Mouse (Mus musculus): ENCODE measurements around the gene Sufu.

GRCm38 (mm10) chr19:46369204-46369603 lies 27.5 kb upstream of the Sufu start:
- TF ChIP-seq GATA1 (IDR thresholded peaks at IDR 0.05; ENCODE audit: low read length) (no peak), TAL1 (IDR thresholded peaks at IDR 0.05; ENCODE audit: low read length) (no peak)

Measured in erythroblast, embryonic 14.5 days (primary cell).